Mouse (Mus musculus) urinary bladder, postnatal 36 days (tissue): ENCODE measurements around the gene Prkar1b.

ENCODE experiments used
- DNase-seq, 2 experiments: peaks; one replicate each; pipeline ENCODE4 v3.0.0; 2022; ENCODE audit warnings: low spot score in 2 of 2, mixed read lengths in 1 of 2

Prkar1b gene

GRCm38 (mm10) chr5:139110140-139110855 is 39.5 kb downstream of the Prkar1b start:
- DNase-seq, result no peak

GRCm38 (mm10) chr5:139107815-139108214 is 42.0 kb downstream of the Prkar1b start:
- DNase-seq, result no peak

GRCm38 (mm10) chr5:139101783-139102182 is 48.0 kb downstream of the Prkar1b start:
- no peak for DNase-seq

- peak in 1 of 2 experiments; percentile 44 for DNase-seq
These were observed 50.5 kb downstream of the Prkar1b start for GRCm38 (mm10) chr5:139098991-139099972.

GRCm38 (mm10) chr5:139095297-139096110 is 54.3 kb downstream of the Prkar1b start:
- no peak for DNase-seq

GRCm38 (mm10) chr5:139093534-139093933 is 56.3 kb downstream of the Prkar1b start:
- no peak for DNase-seq

- DNase-seq, result no peak
These were observed 58.1 kb downstream of the Prkar1b start for GRCm38 (mm10) chr5:139091713-139092112.

- DNase-seq, result no peak
These were observed 59.6 kb downstream of the Prkar1b start for GRCm38 (mm10) chr5:139090162-139090561.

GRCm38 (mm10) chr5:139088173-139088572 is 61.6 kb downstream of the Prkar1b start:
- no peak for DNase-seq

- DNase-seq, result peak; percentile 39 to 41
These were observed 64.8 kb downstream of the Prkar1b start for GRCm38 (mm10) chr5:139084831-139085519.

- no peak for DNase-seq
These were observed 65.5 kb downstream of the Prkar1b start for GRCm38 (mm10) chr5:139084302-139084701.

- DNase-seq, result no peak
These were observed 66.0 kb downstream of the Prkar1b start for GRCm38 (mm10) chr5:139083841-139084240.

- DNase-seq, result no peak
These were observed 68.4 kb downstream of the Prkar1b start for GRCm38 (mm10) chr5:139081370-139081769.

GRCm38 (mm10) chr5:139078156-139078462 is 71.7 kb downstream of the Prkar1b start:
- no peak for DNase-seq

- no peak for DNase-seq
These were observed 72.3 kb downstream of the Prkar1b start for GRCm38 (mm10) chr5:139077311-139078155.

- no peak for DNase-seq
These were observed 73.4 kb downstream of the Prkar1b start for GRCm38 (mm10) chr5:139076450-139076849.

GRCm38 (mm10) chr5:139075791-139076190 is 74.0 kb downstream of the Prkar1b start:
- no peak for DNase-seq

GRCm38 (mm10) chr5:139075125-139075524 is 74.7 kb downstream of the Prkar1b start:
- peak; percentile 63 to 65 for DNase-seq

- no peak for DNase-seq
These were observed 75.8 kb downstream of the Prkar1b start for GRCm38 (mm10) chr5:139073977-139074376.

- DNase-seq, result no peak
These were observed 76.9 kb downstream of the Prkar1b start for GRCm38 (mm10) chr5:139072866-139073265.
